Mouse (Mus musculus) bone marrow macrophage, adult 2 months (primary cell): Measurements from ENCODE around the gene Sez6.

Experiments used
- CTCF ChIP-seq: IDR thresholded peaks from 2 replicates; pipeline ENCODE4 v1.5.1; 2012; ENCODE audit warnings: low read depth, mild to moderate bottlenecking, low read length, moderate library complexity
- POLR2A ChIP-seq: IDR thresholded peaks from 2 replicates; pipeline ENCODE4 v1.6.1; 2012; ENCODE audit warnings: mild to moderate bottlenecking, low read depth, low read length, borderline replicate concordance

DNA sequence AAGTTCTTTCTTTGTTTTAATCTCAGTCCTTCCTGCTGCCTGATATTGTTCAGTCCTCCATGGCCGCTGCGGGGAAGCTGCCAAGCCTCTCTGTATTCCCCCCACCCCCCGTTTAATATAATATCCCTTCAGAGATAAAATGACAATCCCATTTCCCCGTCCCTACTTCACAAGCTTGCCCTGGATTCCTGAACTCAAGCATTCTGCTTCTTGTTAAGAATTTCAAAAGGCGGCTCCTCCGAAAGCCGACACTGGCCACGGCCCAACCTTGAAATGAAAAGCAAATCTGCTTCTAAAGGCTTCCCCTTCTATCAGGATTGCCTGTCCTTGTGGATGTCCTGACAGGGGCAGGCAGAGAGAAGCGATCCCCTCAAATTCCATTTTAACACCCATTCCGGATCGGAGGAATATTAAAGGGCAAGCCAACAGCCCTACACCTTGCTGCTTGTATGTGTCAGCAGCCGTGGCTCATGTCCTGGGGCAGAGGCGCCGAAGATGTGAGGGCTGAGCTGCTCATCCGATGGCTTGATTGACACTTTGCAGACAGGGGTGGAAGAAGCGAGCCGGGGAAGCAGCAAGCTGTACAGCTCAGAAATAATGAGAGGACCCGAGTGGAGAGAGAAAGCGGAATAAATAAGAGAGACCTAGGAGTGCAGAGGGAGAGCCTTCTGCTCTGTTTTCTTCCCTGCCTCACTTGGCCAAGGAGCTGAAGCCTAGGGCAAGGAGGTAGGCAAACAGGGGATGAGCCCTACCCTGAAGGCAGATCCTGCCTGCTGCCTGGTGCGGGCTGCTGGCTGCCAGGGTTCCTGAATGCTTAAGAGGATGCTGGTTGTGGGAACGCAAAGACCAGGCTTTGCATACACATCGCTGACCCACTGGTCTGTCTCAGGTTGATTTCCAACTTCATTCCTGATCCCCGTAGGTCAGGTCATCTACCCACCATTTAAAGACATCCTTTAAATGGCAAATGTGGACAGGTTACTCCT, 33.5 kb upstream of the Sez6 start:
- no peak for TF ChIP-seq POLR2A
- no peak for TF ChIP-seq CTCF
